Mouse (Mus musculus): ENCODE data around the gene Camkmt. TPM values are rescaled to one million over a fixed set of nuclear protein-coding genes. Genes with fewer than 3 reads are reported as not detected.

Gene Camkmt
- total RNA-seq, 2 experiments from 2014 or later: 2.2 to 3.3 TPM

- DNase-seq: no peak
These were observed 201.9 kb downstream of the Camkmt start for GRCm38 (mm10) chr17:85292276-85292675.

GRCm38 (mm10) chr17:85303686-85304085 lies 213.3 kb downstream of the Camkmt start:
- no peak for DNase-seq

GRCm38 (mm10) chr17:85308566-85308965 lies 218.2 kb downstream of the Camkmt start:
- DNase-seq: no peak

- DNase-seq: no peak
These were observed 218.7 kb downstream of the Camkmt start for GRCm38 (mm10) chr17:85309046-85309445.

GRCm38 (mm10) chr17:85311348-85311747 lies 221.0 kb downstream of the Camkmt start:
- no peak for DNase-seq

- no peak for DNase-seq
These were observed 228.0 kb downstream of the Camkmt start for GRCm38 (mm10) chr17:85318401-85318800.

GRCm38 (mm10) chr17:85319779-85320300 lies 229.5 kb downstream of the Camkmt start:
- no peak for DNase-seq

GRCm38 (mm10) chr17:85328901-85329300 lies 238.5 kb downstream of the Camkmt start:
- no peak for DNase-seq

- DNase-seq: no peak
These were observed 245.1 kb downstream of the Camkmt start for GRCm38 (mm10) chr17:85335464-85335863.

- no peak for DNase-seq
These were observed 247.3 kb downstream of the Camkmt start for GRCm38 (mm10) chr17:85337666-85338065.

GRCm38 (mm10) chr17:85341134-85341700 lies 250.9 kb downstream of the Camkmt start:
- no peak for DNase-seq

GRCm38 (mm10) chr17:85342471-85342870 lies 252.1 kb downstream of the Camkmt start:
- DNase-seq: no peak

- DNase-seq: no peak
These were observed 253.1 kb downstream of the Camkmt start for GRCm38 (mm10) chr17:85343435-85343834.

- DNase-seq: no peak
These were observed 256.3 kb downstream of the Camkmt start for GRCm38 (mm10) chr17:85346701-85347100.

- DNase-seq: no peak
These were observed 259.1 kb downstream of the Camkmt start for GRCm38 (mm10) chr17:85349331-85349935.

GRCm38 (mm10) chr17:85351301-85351700 lies 260.9 kb downstream of the Camkmt start:
- DNase-seq: no peak

GRCm38 (mm10) chr17:85352731-85353130 lies 262.4 kb downstream of the Camkmt start:
- DNase-seq: no peak

- DNase-seq: no peak
These were observed 262.8 kb downstream of the Camkmt start for GRCm38 (mm10) chr17:85353191-85353590.

GRCm38 (mm10) chr17:85353636-85354035 lies 263.3 kb downstream of the Camkmt start:
- no peak for DNase-seq

GRCm38 (mm10) chr17:85355356-85355755 lies 265.0 kb downstream of the Camkmt start:
- no peak for DNase-seq

- DNase-seq: no peak
These were observed 270.7 kb downstream of the Camkmt start for GRCm38 (mm10) chr17:85361006-85361405.

GRCm38 (mm10) chr17:85367319-85367718 lies 277.0 kb downstream of the Camkmt start:
- no peak for DNase-seq

- no peak for DNase-seq
These were observed 278.4 kb downstream of the Camkmt start for GRCm38 (mm10) chr17:85368776-85369175.

GRCm38 (mm10) chr17:85372076-85372475 lies 281.7 kb downstream of the Camkmt start:
- DNase-seq: no peak
